9 mouse cellular contexts compared by ENCODE assay signal in genomic region chr16:62506725-62507482, GRCm38 (mm10).
DNase-seq lines count a peak whose midpoint lies in the region; ATAC-seq and TF ChIP-seq lines count a peak whose summit lies in the region.
"Had no signal": no experiment of that assay in that cellular context is flagged by ENCODE, and none has a peak within 500 bp of the region (broad histone marks: within the 10 kb centered on the region; RNA-seq: fewer than 3 reads in every experiment).

No protein-coding gene starts in this region.

- DNase-seq in adrenal gland, postnatal 14 days: peak; percentile 11
- DNase-seq in adrenal gland, postnatal 25 days: no peak
- peak; percentile 26 for DNase-seq in kidney, adult 9 months
- peak; percentile 25 for DNase-seq in ES-E14 (ENCODE audit: low read depth, low spot score)
- peak; percentile 31 to 61 for DNase-seq in layer of hippocampus, adult 2 months (ENCODE audit: low spot score in 2 of 2)
- no peak for DNase-seq in spleen, adult 18-20 months
- DNase-seq in adrenal gland, adult 8-10 months: no peak

- in situ Hi-C loops in ES-E14 (cut with MboI; ENCODE audit: low sequenced_read_pairs in 2 of 2, unreplicated experiment in 2 of 2): no loop called here

- H3K9ac ChIP-seq in kidney, embryonic 15.5 days: no peak overlapping the region
- H3K9ac ChIP-seq in ES-E14 (ENCODE audit: insufficient read depth, low read depth, low read length, poor library complexity, severe bottlenecking): no peak overlapping the region
- H3K9ac ChIP-seq: embryonic facial prominence, embryonic 13.5 days had no signal

- no peaks in the 10 kb centered on the region for H3K4me1 ChIP-seq in kidney, embryonic 15.5 days
- no peaks in the 10 kb centered on the region for H3K4me1 ChIP-seq in ES-E14 (ENCODE audit: control insufficient read depth in 2 of 2, insufficient read depth in 2 of 2, low read length in 2 of 2, poor library complexity in 1 of 2)
- H3K4me1 ChIP-seq: embryonic facial prominence, embryonic 13.5 days had no signal

- no peaks in the 10 kb centered on the region for H3K27me3 ChIP-seq in kidney, embryonic 15.5 days
- H3K27me3 ChIP-seq: embryonic facial prominence, embryonic 13.5 days had no signal

- H3K9me3 ChIP-seq in kidney, embryonic 15.5 days (replicated peaks): no peaks in the 10 kb centered on the region
- no peaks in the 10 kb centered on the region for H3K9me3 ChIP-seq in ES-E14 (ENCODE audit: control insufficient read depth, insufficient read depth, low read depth, low read length)
- H3K9me3 ChIP-seq: embryonic facial prominence, embryonic 13.5 days had no signal

- WGBS in kidney, embryonic 15.5 days: 60% methylated on average over 2 of the region's 2 CpGs

- TF ChIP-seq CTCF in layer of hippocampus, adult 2 months (conservative IDR thresholded peaks at IDR 0.05): peak; percentile 88

- ATAC-seq in kidney, embryonic 15.5 days (replicated peaks; ENCODE audit: low FRiP score): no peak

- no peaks in the 10 kb centered on the region for H3K36me3 ChIP-seq in kidney, embryonic 15.5 days
- no peaks in the 10 kb centered on the region for H3K36me3 ChIP-seq in ES-E14 (ENCODE audit: control insufficient read depth, insufficient read depth, low read length, poor library complexity, severe bottlenecking)
- H3K36me3 ChIP-seq: embryonic facial prominence, embryonic 13.5 days had no signal

- H3K4me2 ChIP-seq in kidney, embryonic 15.5 days: no peak overlapping the region
- H3K4me2 ChIP-seq: embryonic facial prominence, embryonic 13.5 days had no signal

- H3K27ac ChIP-seq in kidney, embryonic 15.5 days: no peak overlapping the region
- no peak overlapping the region for H3K27ac ChIP-seq in ES-E14 (ENCODE audit: insufficient read depth, low read depth, low read length, poor library complexity, severe bottlenecking)
- no peak overlapping the region for H3K27ac ChIP-seq in layer of hippocampus, adult 2 months
- H3K27ac ChIP-seq: embryonic facial prominence, embryonic 13.5 days had no signal

- no peak overlapping the region for H3K4me3 ChIP-seq in kidney, embryonic 15.5 days (replicated peaks)
- no peak overlapping the region for H3K4me3 ChIP-seq in ES-E14 (ENCODE audit: insufficient read depth in 1 of 2, low read depth in 1 of 2, low read length in 2 of 2, poor library complexity in 1 of 2, severe bottlenecking in 1 of 2)
- no peak overlapping the region for H3K4me3 ChIP-seq in layer of hippocampus, adult 2 months
- H3K4me3 ChIP-seq: embryonic facial prominence, embryonic 13.5 days had no signal

TF ChIP-seq in ES-E14, 5 proteins besides CTCF, POLR2A, EP300 and RAD21:
- TF ChIP-seq HCFC1 (IDR thresholded peaks at IDR 0.05; ENCODE audit: borderline replicate concordance, insufficient read depth, low read length) (no peak), MAFK (IDR thresholded peaks at IDR 0.05; ENCODE audit: insufficient read depth, low read depth, low read length) (peak; percentile 72), ZNF384 (IDR thresholded peaks at IDR 0.05; ENCODE audit: low read depth, low read length) (no peak), CHD2 (IDR thresholded peaks at IDR 0.05; ENCODE audit: low read depth, low read length) (no peak), ZC3H11A (IDR thresholded peaks at IDR 0.05; ENCODE audit: borderline replicate concordance, low read depth, low read length) (no peak)

Comparison
In these comparisons a context has a peak if more than half of its experiments do, and no peak if none do; other contexts are left out.
1. DNase-seq: peak in adrenal gland, postnatal 14 days (single experiment), kidney, adult 9 months (single experiment), ES-E14 (single experiment) and layer of hippocampus, adult 2 months (2 of 2); none in adrenal gland, postnatal 25 days (single experiment), spleen, adult 18-20 months (0 of 2) and adrenal gland, adult 8-10 months (single experiment).